Mouse (Mus musculus) intestine, postnatal 0 days (tissue): Measurements from ENCODE around the gene Clcn6. TPM values are rescaled to one million over a fixed set of nuclear protein-coding genes. Genes with fewer than 3 reads are reported as not detected.

Experiments used
- ATAC-seq: fragments of 200-750 bp; cut with Nextera tagmentation; 2 replicates; pipeline ENCODE4 v1.8.0; 2017; ENCODE audit warnings: mild to moderate bottlenecking, moderate TSS enrichment, moderate library complexity
- H3K27ac ChIP-seq: fragments of 300-500 bp; sonication (generic); 2 replicates; pipeline ENCODE4 v1.5.1; 2014; ENCODE audit warnings: mild to moderate bottlenecking, low read depth, low read length, moderate library complexity
- H3K27me3 ChIP-seq: fragments of 300-500 bp; sonication (generic); replicated peaks from 2 replicates; pipeline ENCODE4 v1.6.1; 2014; ENCODE audit warnings: low read length, mixed read lengths; ENCODE audit not compliant: control insufficient read depth, insufficient read depth
- H3K36me3 ChIP-seq: fragments of 300-500 bp; sonication (generic); 2 replicates; pipeline ENCODE4 v1.6.1; 2014; ENCODE audit warnings: mild to moderate bottlenecking, moderate library complexity; ENCODE audit not compliant: control insufficient read depth, insufficient read depth
- H3K4me1 ChIP-seq: fragments of 300-500 bp; sonication (generic); replicated peaks from 2 replicates; pipeline ENCODE4 v1.6.1; 2014; ENCODE audit warnings: antibody characterized with exemption, low read length, mixed read lengths; ENCODE audit not compliant: control insufficient read depth, insufficient read depth
- H3K4me2 ChIP-seq: fragments of 300-500 bp; sonication (generic); replicated peaks from 2 replicates; pipeline ENCODE4 v1.6.1; 2014; ENCODE audit warnings: low read depth, mild to moderate bottlenecking, moderate library complexity
- H3K4me3 ChIP-seq: fragments of 300-500 bp; sonication (generic); 2 replicates; pipeline ENCODE4 v1.5.1; 2014; ENCODE audit warnings: low read depth, low read length
- H3K9ac ChIP-seq: fragments of 300-500 bp; sonication (generic); 2 replicates; pipeline ENCODE4 v1.6.1; 2014; ENCODE audit warnings: mild to moderate bottlenecking, low read depth, low read length
- H3K9me3 ChIP-seq: fragments of 300-500 bp; sonication (generic); 2 replicates; pipeline ENCODE4 v1.6.1; 2016; ENCODE audit warnings: mixed run types; ENCODE audit not compliant: control insufficient read depth
- CTCF ChIP-seq: sonication (generic); IDR thresholded peaks from 2 replicates; pipeline ENCODE4 v1.5.1; 2016; ENCODE audit warnings: low read depth, mild to moderate bottlenecking, control low read depth, antibody characterized with exemption, moderate library complexity
- WGBS: fragments of 180-500 bp; shearing (Covaris S2); extraction: QIAGEN DNeasy Blood & Tissue Kit; methylation state at CpG from one replicate; pipeline ENCODE4 v1.1.7; 2014; 5-methylcytosine and 5-hydroxymethylcytosine counted together
- polyA plus RNA-seq: library from polyadenylated mRNA; unstranded; fragments of >200 nt; fragmentation: Nextera tagmentation; extraction: Ambion mirVana; gene quantifications from 2 replicates; pipeline ENCODE4 v1.2.1, GENCODE M21; 2015

Clcn6 gene
- polyA plus RNA-seq, 1 experiment from 2014 or later: 2.5 TPM

- Histone ChIP-seq H3K27ac (no peak overlapping the region), H3K9ac (no peak overlapping the region), H3K9me3 (no peaks in the 10 kb centered on the region), H3K4me2 (no peak overlapping the region), H3K4me1 (0 out of 2 replicates have a peak, but pooled peaks cover 4% of the 10 kb centered on the region), H3K4me3 (no peak overlapping the region), H3K36me3 (peaks cover 23% of the 10 kb centered on the region), H3K27me3 (no peaks in the 10 kb centered on the region)
- WGBS: 27% methylated on average over 8 of the region's 8 CpGs
- ATAC-seq: no peak
- TF ChIP-seq CTCF: no peak
Observed at GRCm38 (mm10) chr4:148084261-148084714, 45.7 kb upstream of the Clcn6 start.

GRCm38 (mm10) chr4:148083176-148083899 is 44.7 kb upstream of the Clcn6 start:
- no peaks in the 10 kb centered on the region for H3K9me3 ChIP-seq
- H3K4me2 ChIP-seq: no peak overlapping the region
- H3K9ac ChIP-seq: no peak overlapping the region
- 0 out of 2 replicates have a peak, but pooled peaks cover 4% of the 10 kb centered on the region for H3K4me1 ChIP-seq
- WGBS: 68% methylated on average over 21 of the region's 21 CpGs
- no peak overlapping the region for H3K27ac ChIP-seq
- no peak overlapping the region for H3K4me3 ChIP-seq
- H3K27me3 ChIP-seq: no peaks in the 10 kb centered on the region
- H3K36me3 ChIP-seq: peaks cover 23% of the 10 kb centered on the region
- no peak for ATAC-seq
- TF ChIP-seq CTCF: no peak

GRCm38 (mm10) chr4:148082257-148083044 is 43.8 kb upstream of the Clcn6 start:
- no peak for ATAC-seq
- Histone ChIP-seq H3K27ac (no peak overlapping the region), H3K9me3 (no peaks in the 10 kb centered on the region), H3K9ac (no peak overlapping the region), H3K36me3 (peaks cover 23% of the 10 kb centered on the region), H3K4me1 (0 out of 2 replicates have a peak, but pooled peaks cover 4% of the 10 kb centered on the region), H3K27me3 (no peaks in the 10 kb centered on the region), H3K4me3 (no peak overlapping the region), H3K4me2 (no peak overlapping the region)
- WGBS: 53% methylated on average over 12 of the region's 12 CpGs
- TF ChIP-seq CTCF: peak; percentile 79

- ATAC-seq: no peak
- H3K36me3 ChIP-seq: peaks cover 23% of the 10 kb centered on the region
- no peak for TF ChIP-seq CTCF
Observed at GRCm38 (mm10) chr4:148081201-148081600, 42.6 kb upstream of the Clcn6 start.

GRCm38 (mm10) chr4:148080597-148080973 is 42.0 kb upstream of the Clcn6 start:
- H3K27me3 ChIP-seq: no peaks in the 10 kb centered on the region
- no peaks in the 10 kb centered on the region for H3K4me1 ChIP-seq
- no peaks in the 10 kb centered on the region for H3K9me3 ChIP-seq

More at GRCm38 (mm10) chr4:148081201-148081600, 42.6 kb upstream of the Clcn6 start:
- H3K27me3 ChIP-seq: no peaks in the 10 kb centered on the region
- no peaks in the 10 kb centered on the region for H3K9me3 ChIP-seq
- H3K9ac ChIP-seq: no peak overlapping the region
- 88% methylated on average over 10 of the region's 10 CpGs for WGBS
- no peak overlapping the region for H3K4me3 ChIP-seq
- H3K4me2 ChIP-seq: no peak overlapping the region
- 0 out of 2 replicates have a peak, but pooled peaks cover 4% of the 10 kb centered on the region for H3K4me1 ChIP-seq
- no peak overlapping the region for H3K27ac ChIP-seq

GRCm38 (mm10) chr4:148079944-148080596 is 41.4 kb upstream of the Clcn6 start:
- TF ChIP-seq CTCF: no peak
- Histone ChIP-seq H3K9ac (no peak overlapping the region), H3K4me2 (no peak overlapping the region), H3K4me1 (0 out of 2 replicates have a peak, but pooled peaks cover 2% of the 10 kb centered on the region), H3K4me3 (no peak overlapping the region), H3K36me3 (peaks cover 23% of the 10 kb centered on the region), H3K27ac (no peak overlapping the region), H3K9me3 (no peaks in the 10 kb centered on the region), H3K27me3 (no peaks in the 10 kb centered on the region)
- 85% methylated on average over 8 of the region's 8 CpGs for WGBS
- ATAC-seq: no peak

More at GRCm38 (mm10) chr4:148080597-148080973, 42.0 kb upstream of the Clcn6 start:
- no peak overlapping the region for H3K4me2 ChIP-seq
- no peak overlapping the region for H3K27ac ChIP-seq
- H3K4me3 ChIP-seq: no peak overlapping the region
- TF ChIP-seq CTCF: no peak
- H3K36me3 ChIP-seq: peaks cover 23% of the 10 kb centered on the region
- no peak overlapping the region for H3K9ac ChIP-seq
- ATAC-seq: no peak
- 94% methylated on average over 1 of the region's 1 CpGs for WGBS
